Mouse (Mus musculus): ENCODE results near the gene Fgfr2.

GRCm38 (mm10) chr7:130178991-130179390 is 2944.2 kb downstream of the Fgfr2 start:
- TF ChIP-seq EP300 (IDR thresholded peaks at IDR 0.05) (no peak), CTCF (IDR thresholded peaks at IDR 0.05) (peak; percentile 63)
